Mouse (Mus musculus) ES-Bruce4 (cell line): ENCODE results near the gene Wdr73. TPM values are rescaled to one million over a fixed set of nuclear protein-coding genes. Genes with fewer than 3 reads are reported as not detected.

Source experiments
- H3K27ac ChIP-seq: 2 replicates; pipeline ENCODE4 v1.5.1; 2012; ENCODE audit warnings: low read length, inconsistent platforms; ENCODE audit not compliant: insufficient read depth
- H3K27me3 ChIP-seq: 2 replicates; pipeline ENCODE4 v1.6.1; 2012; ENCODE audit warnings: mild to moderate bottlenecking, low read length, inconsistent platforms; ENCODE audit not compliant: control insufficient read depth, poor library complexity, insufficient read depth, severe bottlenecking
- H3K36me3 ChIP-seq: 2 replicates; pipeline ENCODE4 v1.6.1; 2012; ENCODE audit warnings: inconsistent platforms, mild to moderate bottlenecking, low read length, moderate library complexity; ENCODE audit not compliant: control insufficient read depth, poor library complexity, insufficient read depth, severe bottlenecking
- H3K4me1 ChIP-seq: one replicate; pipeline ENCODE4 v1.8.1; 2011; ENCODE audit warnings: low read length; ENCODE audit not compliant: control insufficient read depth, insufficient read depth
- H3K4me3 ChIP-seq: 2 replicates; pipeline ENCODE4 v1.5.1; 2011; ENCODE audit warnings: low read depth, mild to moderate bottlenecking, low read length
- H3K9ac ChIP-seq: 2 replicates; pipeline ENCODE4 v1.6.1; 2012; ENCODE audit warnings: low read depth, mild to moderate bottlenecking, inconsistent platforms; ENCODE audit not compliant: poor library complexity, severe bottlenecking
- H3K9me3 ChIP-seq: replicated peaks from 2 replicates; pipeline ENCODE4 v1.6.1; 2012; ENCODE audit warnings: mild to moderate bottlenecking, low read length, inconsistent platforms; ENCODE audit not compliant: control insufficient read depth, poor library complexity, insufficient read depth, severe bottlenecking
- CTCF ChIP-seq: IDR thresholded peaks from one replicate; pipeline ENCODE4 v1.8.1; 2011; ENCODE audit warnings: low read depth, low read length
- EP300 ChIP-seq: IDR thresholded peaks from 2 replicates; pipeline ENCODE4 v1.6.1; 2011; ENCODE audit warnings: low read depth, low read length; ENCODE audit not compliant: insufficient read depth
- POLR2A ChIP-seq: IDR thresholded peaks from one replicate; pipeline ENCODE4 v1.8.1; 2011; ENCODE audit warnings: low read length; ENCODE audit not compliant: insufficient read depth
- polyA plus RNA-seq: library from polyadenylated mRNA; stranded (reverse); fragments of >200 nt; gene quantifications from 2 replicates; pipeline ENCODE4 v1.2.4, GENCODE M21; 2011; ENCODE audit warnings: low read depth; ENCODE audit not compliant: missing spikeins, insufficient read depth, insufficient read length

Wdr73 gene
- polyA plus RNA-seq, 1 experiment, result 35.9 TPM

DNA sequence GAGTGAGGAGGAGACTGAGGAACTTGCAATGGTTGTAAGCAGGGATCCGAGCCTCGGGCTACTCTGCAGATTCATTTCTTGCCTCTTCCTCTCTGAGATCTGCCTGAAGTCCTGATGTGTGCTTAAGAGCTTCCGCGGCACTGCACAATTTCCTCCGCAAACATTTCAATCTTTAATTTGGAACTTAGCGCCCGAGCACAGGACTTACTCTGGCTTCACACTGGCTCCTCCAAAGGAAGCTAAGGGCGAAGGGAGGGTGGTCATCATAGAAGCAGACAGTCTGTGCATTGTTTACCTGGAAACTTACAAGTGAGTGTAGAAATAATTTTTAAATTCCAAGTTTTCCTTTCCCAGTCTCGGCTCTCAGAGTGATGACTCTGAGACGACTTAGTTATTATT lies 54.8 kb downstream of the Wdr73 start:
- Histone ChIP-seq H3K9ac (peak overlapping the region; percentile 7; the same call in 1 of the 2 replicates), H3K9me3 (no peaks in the 10 kb centered on the region), H3K27ac (peak overlapping the region; percentile 67), H3K36me3 (no peaks in the 10 kb centered on the region), H3K4me3 (peak overlapping the region; percentile 45), H3K4me1 (peaks cover 4% of the 10 kb centered on the region), H3K27me3 (no peaks in the 10 kb centered on the region)
- no peak for TF ChIP-seq POLR2A
- TF ChIP-seq CTCF, result no peak
- no peak for TF ChIP-seq EP300

DNA sequence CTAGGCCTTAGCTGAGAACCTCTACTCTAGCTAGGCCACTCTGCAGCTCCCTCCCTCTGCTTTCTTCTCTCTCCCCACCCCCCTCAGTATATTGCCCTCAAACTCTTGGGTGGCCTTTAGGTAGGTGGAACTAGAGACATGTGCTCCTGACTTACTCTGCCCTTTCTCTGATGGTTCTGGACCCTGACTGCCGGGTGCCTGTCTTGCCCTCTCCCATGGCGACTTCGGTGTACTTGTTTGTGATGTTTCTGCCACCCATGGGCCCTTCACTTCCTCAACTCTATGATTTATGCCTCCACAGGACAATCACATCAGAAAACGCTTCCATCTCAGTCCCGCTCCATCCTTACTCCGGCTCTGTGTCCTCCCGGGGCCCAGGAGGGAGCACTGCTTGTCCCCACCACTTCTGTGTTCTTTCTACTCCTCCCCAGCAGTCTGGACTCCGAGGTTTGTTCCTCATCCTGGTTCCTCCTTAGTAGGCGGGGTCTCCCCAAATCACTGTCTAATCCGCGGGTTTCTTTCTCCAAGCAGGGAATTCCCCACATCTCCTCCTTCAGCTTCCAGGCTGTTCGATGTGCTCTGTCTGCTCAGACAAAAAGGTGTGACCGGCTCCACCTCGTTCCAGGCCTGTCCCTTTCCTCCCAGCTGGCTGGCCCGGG lies 55.3 kb downstream of the Wdr73 start:
- peak overlapping the region; percentile 67 for H3K27ac ChIP-seq
- H3K4me3 ChIP-seq, result peak overlapping the region; percentile 45

DNA sequence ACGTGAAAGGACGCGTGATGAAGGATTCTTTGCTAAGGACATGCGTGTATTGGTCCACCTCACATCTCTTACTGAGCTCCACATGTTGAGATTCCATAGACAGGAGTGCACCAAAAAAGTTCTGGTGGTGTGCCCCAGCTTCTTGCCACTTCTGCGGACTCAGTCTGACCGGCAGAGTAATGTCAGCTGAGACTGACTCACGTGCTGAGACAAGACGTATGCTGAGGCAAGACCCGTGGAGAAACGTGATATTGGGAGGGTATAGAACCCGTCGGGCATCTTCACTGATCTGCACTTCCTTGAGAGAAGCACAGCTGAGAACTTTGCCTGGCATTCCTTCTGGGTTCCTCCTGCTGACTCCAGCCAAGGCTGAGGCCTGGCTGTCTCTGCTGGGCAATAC lies 56.4 kb downstream of the Wdr73 start:
- Histone ChIP-seq H3K9ac (no peak overlapping the region), H3K27ac (peak overlapping the region; percentile 57; the same call in 1 of the 2 replicates), H3K4me1 (peaks cover 4% of the 10 kb centered on the region), H3K4me3 (no peak overlapping the region), H3K27me3 (no peaks in the 10 kb centered on the region), H3K36me3 (no peaks in the 10 kb centered on the region), H3K9me3 (no peaks in the 10 kb centered on the region)
- TF ChIP-seq POLR2A, result no peak
- no peak for TF ChIP-seq EP300
- no peak for TF ChIP-seq CTCF

More for the DNA sequence above, 55.3 kb downstream of the Wdr73 start:
- TF ChIP-seq EP300, result no peak
- Histone ChIP-seq H3K4me1 (peaks cover 4% of the 10 kb centered on the region), H3K9me3 (no peaks in the 10 kb centered on the region), H3K36me3 (no peaks in the 10 kb centered on the region), H3K9ac (peak overlapping the region; percentile 7; the same call in 1 of the 2 replicates), H3K27me3 (no peaks in the 10 kb centered on the region)

DNA sequence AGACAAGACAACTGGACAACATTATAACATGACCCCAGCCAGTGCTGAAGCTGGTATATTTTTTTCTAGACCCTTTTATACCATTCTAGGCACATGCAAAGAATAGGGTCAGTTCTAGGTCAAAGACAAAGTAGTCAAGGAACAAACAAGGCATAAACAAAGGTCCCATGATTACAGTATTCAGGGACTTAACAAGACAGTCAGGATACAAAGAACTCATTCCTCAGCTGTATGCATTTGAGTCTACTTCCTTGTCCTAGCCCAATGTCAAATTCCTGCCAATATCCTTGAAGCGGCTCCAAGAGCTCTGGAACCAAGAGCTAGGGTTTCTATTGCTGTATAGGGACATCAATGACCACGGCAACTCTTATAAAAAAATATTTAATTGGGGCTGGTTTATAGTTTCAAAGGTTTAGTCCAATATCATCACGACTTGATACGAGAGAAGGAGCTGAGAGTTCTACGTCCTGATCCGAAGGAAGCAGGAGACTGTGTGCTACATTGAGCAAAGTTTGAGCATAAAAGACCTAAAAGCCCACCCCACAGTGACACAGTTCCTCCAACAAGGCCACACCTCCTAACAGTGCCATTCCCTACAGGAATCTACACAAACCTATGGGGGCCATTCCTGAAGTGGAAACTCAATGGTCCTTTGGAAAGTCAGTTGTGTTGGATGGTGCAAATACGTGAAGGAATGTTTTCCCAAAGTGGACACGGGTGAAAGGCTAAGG lies 57.0 kb downstream of the Wdr73 start:
- no peak overlapping the region for H3K9ac ChIP-seq
- no peak overlapping the region for H3K4me3 ChIP-seq
- H3K4me1 ChIP-seq, result peaks cover 4% of the 10 kb centered on the region
- no peaks in the 10 kb centered on the region for H3K36me3 ChIP-seq
- H3K9me3 ChIP-seq, result no peaks in the 10 kb centered on the region
- TF ChIP-seq EP300 (peak; percentile 37; the same call in 1 of the 2 replicates), CTCF (no peak)
- H3K27me3 ChIP-seq, result no peaks in the 10 kb centered on the region
- peak overlapping the region; percentile 57 for H3K27ac ChIP-seq

DNA sequence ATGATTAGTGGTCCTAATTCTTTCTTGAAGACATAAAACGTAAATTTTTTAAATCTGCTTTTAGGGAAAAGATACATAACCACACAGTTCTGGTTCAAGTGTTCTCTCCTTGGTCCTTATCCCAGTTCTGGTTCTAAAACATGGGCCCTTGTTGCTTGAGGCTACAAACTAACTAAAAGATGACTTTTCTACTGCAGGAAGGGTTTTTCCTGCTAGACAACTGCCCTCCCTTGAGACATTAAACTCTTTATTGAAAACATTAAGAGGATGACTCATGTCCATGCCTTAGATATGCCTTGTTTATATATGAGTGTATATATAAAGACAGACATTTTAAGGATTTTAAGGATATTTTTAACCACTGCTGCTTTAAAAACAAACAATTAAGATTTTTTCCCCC lies 57.9 kb downstream of the Wdr73 start:
- no peaks in the 10 kb centered on the region for H3K36me3 ChIP-seq
- no peak overlapping the region for H3K9ac ChIP-seq
- H3K27me3 ChIP-seq, result no peaks in the 10 kb centered on the region
- peaks cover 6% of the 10 kb centered on the region for H3K4me1 ChIP-seq
- H3K27ac ChIP-seq, result no peak overlapping the region
- no peak overlapping the region for H3K4me3 ChIP-seq
- TF ChIP-seq EP300 (no peak), POLR2A (no peak), CTCF (no peak)
- H3K9me3 ChIP-seq, result no peaks in the 10 kb centered on the region

DNA sequence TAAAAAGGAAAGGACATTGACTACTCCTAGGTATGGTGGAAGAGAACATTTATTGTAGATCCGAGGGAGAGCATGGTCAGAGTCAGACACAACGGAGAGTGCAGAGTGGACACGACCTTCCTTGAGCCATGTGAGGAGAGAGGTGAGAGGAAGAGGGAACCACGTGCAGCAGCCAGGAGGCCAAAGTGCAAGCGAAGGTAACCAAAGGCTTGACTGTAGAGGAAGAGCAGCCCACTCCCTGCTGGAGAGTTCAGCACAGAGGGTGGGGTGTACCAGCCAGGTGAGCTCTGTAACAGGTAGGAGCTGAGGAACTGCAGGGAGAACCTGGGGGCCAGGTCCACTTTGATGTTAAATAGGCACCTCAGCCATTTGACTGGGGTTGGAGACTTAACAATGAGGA lies 58.9 kb downstream of the Wdr73 start:
- TF ChIP-seq EP300 (peak; percentile 25; the same call in 1 of the 2 replicates), POLR2A (no peak), CTCF (no peak)
- Histone ChIP-seq H3K9me3 (no peaks in the 10 kb centered on the region), H3K27ac (no peak overlapping the region), H3K36me3 (no peaks in the 10 kb centered on the region), H3K27me3 (no peaks in the 10 kb centered on the region), H3K4me1 (peaks cover 6% of the 10 kb centered on the region), H3K4me3 (no peak overlapping the region), H3K9ac (no peak overlapping the region)
